Mouse (Mus musculus) embryonic facial prominence, embryonic 12.5 days (tissue): ENCODE measurements at regions not wholly inside any gene's neighbourhood (a gene's known extent, or its start where the extent isn't known, plus 50 kb on each side); places are given as distances from the start of the nearest gene placed in this dataset.

Experiments
- ATAC-seq: fragments of 200-750 bp; cut with Nextera tagmentation; 2 replicates; pipeline ENCODE4 v1.8.0; 2017; ENCODE audit not compliant: insufficient number of reproducible peaks, insufficient read depth, low FRiP score, low TSS enrichment
- H3K27ac ChIP-seq: fragments of 300-500 bp; sonication (generic); 2 replicates; pipeline ENCODE4 v1.5.1; 2016; ENCODE audit warnings: mild to moderate bottlenecking
- H3K27me3 ChIP-seq: fragments of 300-500 bp; sonication (generic); 2 replicates; pipeline ENCODE4 v1.6.1; 2016; ENCODE audit warnings: mild to moderate bottlenecking, moderate library complexity
- H3K36me3 ChIP-seq: fragments of 300-500 bp; sonication (generic); 2 replicates; pipeline ENCODE4 v1.6.1; 2016; ENCODE audit warnings: mild to moderate bottlenecking
- H3K4me1 ChIP-seq: fragments of 300-500 bp; sonication (generic); 2 replicates; pipeline ENCODE4 v1.6.1; 2016
- H3K4me2 ChIP-seq: fragments of 300-500 bp; sonication (generic); replicated peaks from 2 replicates; pipeline ENCODE4 v1.6.1; 2016; ENCODE audit warnings: mild to moderate bottlenecking, moderate library complexity
- H3K4me3 ChIP-seq: fragments of 300-500 bp; sonication (generic); 2 replicates; pipeline ENCODE4 v1.5.1; 2016; ENCODE audit warnings: mild to moderate bottlenecking
- H3K9ac ChIP-seq: fragments of 300-500 bp; sonication (generic); 2 replicates; pipeline ENCODE4 v1.6.1; 2016; ENCODE audit warnings: mild to moderate bottlenecking, moderate library complexity
- H3K9me3 ChIP-seq: fragments of 300-500 bp; sonication (generic); 2 replicates; pipeline ENCODE4 v1.6.1; 2016; ENCODE audit warnings: mild to moderate bottlenecking, moderate library complexity
- WGBS: fragments of 180-500 bp; shearing (Covaris S2); methylation state at CpG from one replicate; pipeline ENCODE4 v1.1.7; 2016; 5-methylcytosine and 5-hydroxymethylcytosine counted together

DNA sequence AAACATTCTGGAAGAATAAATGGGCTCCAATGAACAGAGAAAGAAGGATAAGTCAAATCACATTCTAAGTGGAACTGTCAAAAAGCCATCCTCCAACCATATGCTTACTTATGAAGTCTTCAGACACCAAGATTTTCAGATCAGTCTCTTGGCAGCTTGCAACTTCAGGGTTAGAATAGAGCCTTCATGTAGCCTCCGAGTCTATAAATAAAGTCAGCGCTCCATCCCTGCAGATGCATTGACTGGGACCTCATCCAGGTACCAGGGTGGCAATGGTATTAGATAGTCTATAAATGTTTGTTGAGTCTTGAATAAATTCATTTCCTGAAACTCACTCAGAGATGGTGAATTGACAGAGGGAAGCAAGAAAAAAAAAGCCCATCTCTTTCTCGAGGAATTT, 107.2 kb upstream of the Eepd1 start:
- H3K9me3 ChIP-seq: no peaks in the 10 kb centered on the region
- 85% methylated on average over 3 of the region's 3 CpGs for WGBS

DNA sequence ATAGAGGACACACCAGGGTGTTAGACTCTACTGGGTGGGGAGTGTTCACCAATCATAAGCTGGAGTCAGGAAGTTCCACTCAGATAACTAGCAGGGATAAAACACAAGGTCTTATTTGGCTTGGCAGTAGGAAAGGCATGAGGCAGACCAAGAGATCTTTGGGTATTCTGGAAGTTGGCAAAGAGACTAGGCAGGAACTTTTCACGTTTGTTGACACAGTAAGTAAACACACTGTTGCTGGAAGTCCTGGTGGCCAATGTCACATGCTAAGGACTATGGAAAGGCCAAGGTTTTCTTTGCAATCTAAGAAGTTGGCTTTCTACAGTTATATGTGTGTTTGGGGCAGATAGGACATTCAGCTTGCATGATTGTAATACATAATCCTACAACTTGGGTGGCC, 105.1 kb upstream of the Eepd1 start:
- 60% methylated on average over 1 of the region's 1 CpGs for WGBS
- H3K27ac ChIP-seq: no peak overlapping the region
- 0 out of 2 replicates have a peak, but pooled peaks cover 5% of the 10 kb centered on the region for H3K4me1 ChIP-seq
- ATAC-seq: no peak
- no peaks in the 10 kb centered on the region for H3K9me3 ChIP-seq
- no peaks in the 10 kb centered on the region for H3K36me3 ChIP-seq
- H3K27me3 ChIP-seq: no peaks in the 10 kb centered on the region
- H3K4me3 ChIP-seq: no peak overlapping the region
- H3K9ac ChIP-seq: no peak overlapping the region
- no peak overlapping the region for H3K4me2 ChIP-seq

More for the DNA sequence above, 107.2 kb upstream of the Eepd1 start:
- H3K4me3 ChIP-seq: no peak overlapping the region
- H3K4me2 ChIP-seq: no peak overlapping the region
- H3K36me3 ChIP-seq: no peaks in the 10 kb centered on the region
- ATAC-seq: no peak
- no peaks in the 10 kb centered on the region for H3K27me3 ChIP-seq
- no peak overlapping the region for H3K9ac ChIP-seq
- no peak overlapping the region for H3K27ac ChIP-seq
- 0 out of 2 replicates have a peak, but pooled peaks cover 5% of the 10 kb centered on the region for H3K4me1 ChIP-seq

DNA sequence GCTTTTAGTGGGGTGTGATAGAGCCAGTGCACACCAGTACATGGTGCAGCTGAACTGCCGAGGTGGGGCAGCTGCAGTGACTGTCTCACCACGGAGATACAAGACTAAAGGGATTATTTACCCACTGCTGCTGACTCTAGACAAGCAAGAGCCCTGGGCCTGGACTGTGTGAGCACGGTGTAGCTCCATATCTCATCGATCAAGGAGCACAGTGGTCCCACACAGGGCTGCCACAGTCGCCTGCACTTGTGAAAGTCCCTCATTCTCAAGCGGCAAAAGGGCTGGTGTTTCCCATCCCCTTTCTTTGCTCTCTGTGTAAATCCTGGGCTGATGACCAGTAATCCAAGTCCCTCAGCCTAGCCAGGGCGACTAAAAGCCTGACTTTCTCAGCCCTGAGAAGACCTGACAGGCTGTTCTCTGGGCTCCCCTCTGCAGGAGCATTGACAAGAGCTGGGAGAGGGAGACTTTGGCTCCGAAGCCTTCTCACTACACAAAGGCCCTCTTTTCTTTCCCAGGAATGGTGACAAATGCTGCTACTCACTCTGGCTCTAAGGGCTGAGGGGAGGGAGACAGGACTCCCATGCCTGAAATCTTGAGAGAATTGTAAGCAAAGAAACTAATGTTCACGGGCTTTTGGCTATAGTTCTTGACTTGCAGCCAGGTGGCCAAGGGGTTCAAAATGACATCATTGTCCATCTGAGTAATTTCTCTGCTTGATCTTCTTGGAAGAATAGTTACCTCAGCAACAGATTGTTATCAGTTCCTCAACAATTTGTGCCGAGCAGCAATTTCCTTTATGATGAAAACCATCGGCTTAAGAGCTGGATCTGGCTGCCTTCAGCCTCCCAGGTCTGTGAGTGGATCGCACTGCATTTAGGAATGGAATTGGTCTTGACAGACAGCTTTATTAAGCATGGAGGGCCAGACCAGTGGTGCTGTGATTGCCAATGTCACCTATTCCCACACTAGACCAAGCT, 103.3 kb upstream of the Eepd1 start:
- H3K4me2 ChIP-seq: no peak overlapping the region
- no peaks in the 10 kb centered on the region for H3K27me3 ChIP-seq
- no peak overlapping the region for H3K27ac ChIP-seq
- H3K36me3 ChIP-seq: no peaks in the 10 kb centered on the region
- no peaks in the 10 kb centered on the region for H3K9me3 ChIP-seq
- no peak overlapping the region for H3K4me3 ChIP-seq
- no peak for ATAC-seq
- H3K4me1 ChIP-seq: 0 out of 2 replicates have a peak, but pooled peaks cover 5% of the 10 kb centered on the region
- 48% methylated on average over 12 of the region's 12 CpGs for WGBS
- no peak overlapping the region for H3K9ac ChIP-seq

DNA sequence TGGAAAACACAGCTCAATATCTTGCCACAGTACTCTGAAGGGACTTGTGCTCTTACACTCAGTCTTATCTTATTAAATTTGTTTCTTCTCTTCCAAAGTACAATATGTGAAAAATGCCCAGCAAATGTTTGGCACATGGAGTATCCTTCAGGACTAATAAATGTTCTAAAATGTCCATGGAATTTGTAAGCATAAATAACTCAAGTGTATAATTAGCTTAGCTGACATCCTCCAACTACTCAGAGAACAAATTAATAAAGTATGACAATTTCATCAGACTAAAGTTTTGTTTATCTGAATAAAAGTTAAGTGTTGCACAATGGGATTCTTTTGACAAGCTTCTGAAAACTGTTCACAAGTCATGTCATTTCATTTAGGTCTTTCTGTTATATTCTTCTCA, 96.0 kb upstream of the Eepd1 start:
- no peaks in the 10 kb centered on the region for H3K9me3 ChIP-seq
- no peak overlapping the region for H3K4me2 ChIP-seq
- no peak for ATAC-seq
- no peak overlapping the region for H3K4me3 ChIP-seq
- no peaks in the 10 kb centered on the region for H3K36me3 ChIP-seq
- H3K9ac ChIP-seq: no peak overlapping the region
- no peaks in the 10 kb centered on the region for H3K27me3 ChIP-seq
- no peak overlapping the region for H3K27ac ChIP-seq
- no peaks in the 10 kb centered on the region for H3K4me1 ChIP-seq

DNA sequence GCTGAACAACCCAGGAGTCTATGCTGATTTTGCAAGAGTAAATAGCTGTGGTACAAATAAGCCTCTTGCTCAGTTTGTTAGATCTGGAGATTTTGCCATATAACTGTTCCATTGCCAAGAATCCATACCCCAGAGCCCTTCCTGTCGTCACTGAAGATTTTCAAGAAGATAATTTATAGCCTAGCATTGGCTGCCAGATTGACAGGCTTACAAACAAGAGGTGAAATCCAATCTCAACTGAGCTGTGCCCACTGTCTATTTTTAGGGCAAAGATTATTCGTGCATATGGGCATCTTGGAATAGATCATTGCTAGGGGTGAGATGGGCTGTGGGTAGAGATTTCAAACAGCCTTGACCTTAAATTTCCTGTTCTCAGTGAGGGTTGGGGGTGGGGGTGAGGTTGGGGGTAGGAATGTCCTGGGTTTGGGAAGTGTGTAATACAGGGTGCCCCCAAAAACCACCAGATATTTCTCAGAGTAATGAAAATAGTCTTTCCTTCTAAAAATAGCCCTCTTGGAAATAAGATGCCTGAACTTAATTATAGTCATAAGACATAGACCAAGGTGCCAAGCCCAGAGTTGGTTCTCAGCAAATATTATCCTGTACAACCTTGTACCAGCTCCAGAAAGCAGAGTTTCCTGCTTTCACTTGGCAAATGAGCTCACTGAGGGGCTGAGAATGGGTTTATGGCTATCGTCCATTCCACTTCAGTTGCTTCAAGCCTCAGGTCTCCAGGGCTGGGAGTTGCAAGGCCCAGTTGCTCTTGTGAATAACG, 93.3 kb upstream of the Eepd1 start:
- ATAC-seq: no peak
- no peaks in the 10 kb centered on the region for H3K4me1 ChIP-seq
- H3K27me3 ChIP-seq: no peaks in the 10 kb centered on the region
- no peaks in the 10 kb centered on the region for H3K36me3 ChIP-seq
- H3K4me2 ChIP-seq: no peak overlapping the region
- WGBS: 72% methylated on average over 4 of the region's 4 CpGs
- no peak overlapping the region for H3K27ac ChIP-seq
- H3K9ac ChIP-seq: no peak overlapping the region
- no peak overlapping the region for H3K4me3 ChIP-seq
- no peaks in the 10 kb centered on the region for H3K9me3 ChIP-seq

DNA sequence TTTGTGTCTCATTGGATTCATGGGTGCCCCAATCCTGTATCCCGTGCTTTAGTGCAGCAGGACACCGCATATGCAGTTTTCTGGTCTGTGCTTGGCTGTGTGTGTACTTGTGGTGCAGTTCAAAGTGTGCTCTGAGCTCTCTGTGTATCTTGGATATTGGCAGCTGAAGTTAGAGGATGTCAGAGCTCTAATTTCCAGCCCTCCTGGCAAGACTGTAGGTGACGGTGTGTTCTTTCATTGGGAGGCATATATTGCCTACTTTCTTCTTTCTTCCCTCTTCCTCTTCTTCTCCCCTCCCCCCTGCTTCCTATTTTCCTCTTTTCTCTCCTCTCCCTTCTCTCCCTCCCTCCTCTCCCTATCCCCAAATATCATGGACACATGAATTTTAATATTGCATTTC, 92.0 kb upstream of the Eepd1 start:
- no peak overlapping the region for H3K27ac ChIP-seq
- no peaks in the 10 kb centered on the region for H3K9me3 ChIP-seq
- no peak overlapping the region for H3K4me2 ChIP-seq
- H3K4me3 ChIP-seq: no peak overlapping the region
- H3K9ac ChIP-seq: no peak overlapping the region
- no peaks in the 10 kb centered on the region for H3K36me3 ChIP-seq
- no peaks in the 10 kb centered on the region for H3K4me1 ChIP-seq
- no peak for ATAC-seq
- no peaks in the 10 kb centered on the region for H3K27me3 ChIP-seq
- WGBS: 70% methylated on average over 3 of the region's 3 CpGs

DNA sequence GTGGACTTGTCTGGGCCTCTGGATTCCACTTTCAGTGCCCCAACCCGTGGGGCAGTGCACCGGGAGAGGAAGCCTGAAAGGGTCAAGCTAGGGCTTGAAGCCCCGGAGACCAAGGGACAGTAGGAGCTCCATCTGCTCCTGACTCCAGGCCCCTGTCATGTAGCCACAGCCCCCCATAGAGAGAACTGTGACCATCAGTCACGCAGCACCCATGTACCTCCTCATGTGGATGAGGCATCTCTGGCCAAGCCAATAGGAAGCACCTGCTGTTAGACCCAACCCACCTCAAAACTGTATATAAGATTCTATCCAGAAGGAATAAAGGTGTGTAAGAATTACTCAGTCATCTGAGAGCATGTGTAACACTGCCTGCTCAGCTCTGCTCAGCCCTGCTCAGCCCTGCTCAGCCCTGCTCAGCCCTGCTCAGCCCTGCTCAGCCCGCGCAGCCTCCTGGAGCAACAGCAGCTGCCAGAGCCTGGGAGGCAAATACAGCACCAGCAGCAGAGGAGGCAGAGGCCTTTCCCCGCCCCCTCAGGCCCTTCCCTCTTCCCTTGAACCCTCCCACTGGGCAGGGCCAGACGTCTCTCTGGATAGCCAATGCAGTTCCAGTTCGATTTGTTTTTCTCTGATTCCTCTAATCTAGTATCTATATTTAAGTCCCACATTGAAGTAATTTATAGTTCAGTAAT, 80.6 kb upstream of the Eepd1 start:
- no peak overlapping the region; the same call in 1 of the 2 replicates for H3K4me2 ChIP-seq
- H3K4me1 ChIP-seq: no peaks in the 10 kb centered on the region
- H3K4me3 ChIP-seq: no peak overlapping the region
- WGBS: 31% methylated on average over 9 of the region's 9 CpGs
- no peaks in the 10 kb centered on the region for H3K36me3 ChIP-seq
- peak; percentile 97 for ATAC-seq
- no peak overlapping the region for H3K27ac ChIP-seq
- no peaks in the 10 kb centered on the region for H3K27me3 ChIP-seq
- H3K9me3 ChIP-seq: no peaks in the 10 kb centered on the region
- no peak overlapping the region for H3K9ac ChIP-seq

DNA sequence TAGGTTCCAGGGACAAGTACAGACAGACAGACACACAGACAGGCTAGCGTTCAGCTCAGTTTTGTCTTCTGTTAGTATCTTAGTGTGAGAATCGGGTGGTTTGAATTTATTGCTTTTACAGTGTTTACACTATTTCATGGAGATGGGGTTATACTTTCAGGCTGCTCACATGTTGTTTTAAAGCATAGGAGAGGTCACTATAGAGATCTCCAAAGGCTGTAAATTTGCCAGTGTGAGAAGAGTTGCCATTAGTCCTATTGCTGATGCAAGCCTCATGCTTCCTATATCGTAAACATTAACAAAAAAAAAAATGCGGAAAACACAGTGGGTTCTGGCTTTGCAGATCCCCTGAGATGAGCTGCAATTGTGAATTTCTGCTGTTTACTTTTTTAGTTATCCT, 75.5 kb upstream of the Eepd1 start:
- no peaks in the 10 kb centered on the region for H3K4me1 ChIP-seq
- WGBS: 89% methylated on average over 4 of the region's 4 CpGs
- ATAC-seq: no peak
- no peaks in the 10 kb centered on the region for H3K27me3 ChIP-seq
- no peak overlapping the region for H3K4me2 ChIP-seq
- no peaks in the 10 kb centered on the region for H3K9me3 ChIP-seq
- H3K27ac ChIP-seq: no peak overlapping the region
- no peak overlapping the region for H3K4me3 ChIP-seq
- H3K36me3 ChIP-seq: no peaks in the 10 kb centered on the region
- H3K9ac ChIP-seq: no peak overlapping the region

DNA sequence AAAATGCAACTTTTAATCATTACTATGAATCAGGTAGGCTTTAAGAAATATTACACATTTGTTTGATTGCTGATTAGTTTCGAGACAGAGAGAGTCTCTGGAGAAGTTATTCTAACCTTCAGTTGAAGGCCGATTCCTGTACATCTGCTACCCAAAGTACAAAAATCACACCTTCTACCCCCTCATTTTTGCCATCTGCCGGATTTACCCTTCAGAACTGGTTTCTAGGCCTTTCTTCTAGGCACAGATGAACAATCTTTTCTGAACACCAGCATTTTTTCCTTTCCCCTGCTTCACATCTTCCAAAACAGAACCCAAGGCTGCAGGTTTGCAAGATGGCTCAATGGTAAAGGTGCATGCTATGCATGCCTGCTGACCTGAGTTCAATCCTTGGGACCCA, 72.8 kb upstream of the Eepd1 start:
- H3K4me3 ChIP-seq: no peak overlapping the region
- no peak overlapping the region for H3K4me2 ChIP-seq
- H3K9me3 ChIP-seq: no peaks in the 10 kb centered on the region
- H3K27ac ChIP-seq: no peak overlapping the region
- no peak for ATAC-seq
- H3K27me3 ChIP-seq: no peaks in the 10 kb centered on the region
- no peaks in the 10 kb centered on the region for H3K4me1 ChIP-seq
- H3K36me3 ChIP-seq: no peaks in the 10 kb centered on the region
- H3K9ac ChIP-seq: no peak overlapping the region
- WGBS: 96% methylated on average over 3 of the region's 3 CpGs

DNA sequence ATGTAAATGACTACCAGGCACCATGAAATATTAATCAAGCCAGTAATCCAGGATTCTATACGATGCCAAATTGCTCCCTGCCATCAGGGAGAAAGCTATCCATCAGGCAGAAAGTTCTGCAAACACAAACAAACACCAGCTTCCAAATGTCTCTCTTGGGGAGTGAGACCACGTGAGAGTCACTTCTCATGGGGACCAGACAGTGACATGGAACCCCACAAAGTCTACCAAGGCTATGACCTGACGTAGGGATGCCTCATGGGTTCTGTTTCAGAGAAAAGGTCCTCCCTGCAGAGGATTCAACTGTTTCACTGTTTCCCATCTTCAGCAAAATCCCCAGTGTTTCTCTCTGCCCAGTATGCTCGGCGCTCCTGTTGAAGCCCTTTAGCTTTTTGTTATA, 71.6 kb upstream of the Eepd1 start:
- 75% methylated on average over 5 of the region's 5 CpGs for WGBS
- no peak for ATAC-seq
- H3K4me1 ChIP-seq: no peaks in the 10 kb centered on the region

DNA sequence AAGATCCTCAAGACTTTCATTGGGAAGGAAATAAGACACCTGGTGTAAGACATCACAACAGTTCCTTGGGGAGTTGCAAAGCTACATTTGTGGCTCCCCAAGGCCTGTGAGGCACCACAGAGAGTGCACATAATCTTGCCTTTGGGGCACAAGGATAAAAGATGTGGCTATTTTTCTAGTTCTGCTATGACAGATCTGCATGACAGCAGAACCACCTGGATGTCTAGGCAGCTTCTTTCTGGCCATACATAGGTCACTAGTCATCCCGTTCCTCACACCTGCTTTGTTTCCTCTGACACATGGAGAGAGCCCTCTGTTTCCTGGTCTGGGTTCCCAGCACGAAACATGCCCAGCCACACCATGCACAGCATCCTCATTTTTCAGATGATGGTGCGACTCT, 67.5 kb upstream of the Eepd1 start:
- H3K4me2 ChIP-seq: no peak overlapping the region
- H3K27ac ChIP-seq: no peak overlapping the region
- H3K9me3 ChIP-seq: no peaks in the 10 kb centered on the region
- no peak for ATAC-seq
- H3K4me3 ChIP-seq: no peak overlapping the region
- no peaks in the 10 kb centered on the region for H3K4me1 ChIP-seq
- 72% methylated on average over 3 of the region's 3 CpGs for WGBS
- H3K36me3 ChIP-seq: no peaks in the 10 kb centered on the region
- no peaks in the 10 kb centered on the region for H3K27me3 ChIP-seq
- H3K9ac ChIP-seq: no peak overlapping the region

More for the DNA sequence above, 71.6 kb upstream of the Eepd1 start:
- Histone ChIP-seq H3K4me3 (no peak overlapping the region), H3K9me3 (no peaks in the 10 kb centered on the region), H3K9ac (no peak overlapping the region), H3K27me3 (no peaks in the 10 kb centered on the region), H3K4me2 (no peak overlapping the region), H3K27ac (no peak overlapping the region), H3K36me3 (no peaks in the 10 kb centered on the region)
